Comparison of ENCODE assay signal across 7 mouse cellular contexts in the genomic region with DNA sequence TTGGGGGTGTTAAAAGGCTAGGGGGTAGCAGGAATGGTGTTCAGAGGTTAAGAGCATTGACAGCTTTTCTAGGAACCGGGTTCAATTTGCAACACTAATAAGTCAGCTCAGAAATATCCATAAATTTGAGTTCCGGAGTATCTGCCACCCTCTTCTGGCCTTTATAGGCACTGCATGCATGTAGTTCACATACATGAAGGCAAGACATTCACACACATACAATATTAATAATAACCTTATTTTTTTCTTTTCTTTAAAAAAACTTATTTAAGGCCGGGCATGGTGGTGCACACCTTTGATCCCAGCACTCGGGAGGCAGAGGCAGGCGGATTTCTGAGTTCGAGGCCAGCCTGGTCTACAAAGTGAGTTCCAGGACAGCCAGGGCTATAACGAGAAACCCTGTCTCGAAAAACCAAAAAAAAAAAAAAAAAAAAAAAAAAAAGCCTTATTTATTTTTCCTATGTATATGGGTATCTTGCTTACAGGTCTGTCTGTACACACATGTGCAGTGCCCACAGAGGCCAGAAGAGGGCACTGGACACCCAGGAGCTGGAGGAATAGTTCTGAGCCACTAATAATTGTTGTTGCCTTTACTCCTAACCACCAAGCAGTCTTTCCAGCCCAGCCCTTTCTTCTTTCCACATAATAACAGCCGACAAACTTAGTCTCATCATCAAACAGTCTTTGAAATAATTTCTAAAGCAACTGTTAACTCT. TPM values are rescaled to one million over a fixed set of nuclear protein-coding genes. Genes with fewer than 3 reads are reported as not detected.
DNase-seq lines count a peak whose midpoint lies in the region; ATAC-seq lines count a peak whose summit lies in the region.

No protein-coding gene starts in this region.

- H3K4me3 ChIP-seq in midbrain, embryonic 14.5 days (replicated peaks; ENCODE audit: low read depth, low read length) = no peak overlapping the region
- no peak overlapping the region for H3K4me3 ChIP-seq in midbrain, embryonic 15.5 days
- no peak overlapping the region for H3K4me3 ChIP-seq in liver, embryonic 16.5 days (ENCODE audit: low read depth, low read length)

- no peak for ATAC-seq in midbrain, embryonic 14.5 days (ENCODE audit: low FRiP score, low TSS enrichment)
- no peak for ATAC-seq in midbrain, embryonic 15.5 days (replicated peaks)
- peak; percentile 55; the same call in 1 of the 2 replicates for ATAC-seq in liver, embryonic 16.5 days (ENCODE audit: low read depth)

- no peak overlapping the region for H3K4me2 ChIP-seq in midbrain, embryonic 14.5 days (ENCODE audit: low read length)
- no peak overlapping the region for H3K4me2 ChIP-seq in midbrain, embryonic 15.5 days
- H3K4me2 ChIP-seq in liver, embryonic 16.5 days (ENCODE audit: low read depth, low read length) = no peak overlapping the region

- H3K9me3 ChIP-seq in midbrain, embryonic 14.5 days (ENCODE audit: control insufficient read depth, low read length) = no peaks in the 10 kb centered on the region
- no peaks in the 10 kb centered on the region for H3K9me3 ChIP-seq in midbrain, embryonic 15.5 days
- H3K9me3 ChIP-seq in liver, embryonic 16.5 days (replicated peaks; ENCODE audit: control insufficient read depth, low read length) = no peaks in the 10 kb centered on the region

- no peaks in the 10 kb centered on the region for H3K4me1 ChIP-seq in midbrain, embryonic 14.5 days (ENCODE audit: control insufficient read depth, insufficient read depth, low read length)
- no peaks in the 10 kb centered on the region for H3K4me1 ChIP-seq in midbrain, embryonic 15.5 days
- H3K4me1 ChIP-seq in liver, embryonic 16.5 days (ENCODE audit: control insufficient read depth, low read depth, low read length) = no peaks in the 10 kb centered on the region; the same call in 1 of the 2 replicates

- WGBS in midbrain, embryonic 14.5 days = 92% methylated on average over 9 of the region's 9 CpGs
- WGBS in midbrain, embryonic 15.5 days = 96% methylated on average over 9 of the region's 9 CpGs
- 86% methylated on average over 9 of the region's 9 CpGs for WGBS in liver, embryonic 16.5 days (ENCODE audit: insufficient replicate concordance)

- H3K36me3 ChIP-seq in midbrain, embryonic 14.5 days (ENCODE audit: control insufficient read depth, insufficient read depth, low read length) = peaks cover 89% of the 10 kb centered on the region
- H3K36me3 ChIP-seq in midbrain, embryonic 15.5 days (replicated peaks) = peaks cover 61% of the 10 kb centered on the region
- peaks cover 54% of the 10 kb centered on the region for H3K36me3 ChIP-seq in liver, embryonic 16.5 days (ENCODE audit: control insufficient read depth, insufficient read depth)

- H3K27ac ChIP-seq in midbrain, embryonic 14.5 days (replicated peaks; ENCODE audit: low read depth, low read length) = no peak overlapping the region
- no peak overlapping the region for H3K27ac ChIP-seq in midbrain, embryonic 15.5 days
- no peak overlapping the region for H3K27ac ChIP-seq in liver, embryonic 16.5 days (ENCODE audit: low read length)

- DNase-seq in midbrain, embryonic 14.5 days = peak; percentile 80
- peak; percentile 77 for DNase-seq in T-cell, adult 2 months (ENCODE audit: low spot score)
- peak; percentile 38 to 69 for DNase-seq in cerebellum, postnatal 4 days (ENCODE audit: low spot score in 2 of 2)
- peak; percentile 74 for DNase-seq in heart, postnatal 4 days
- DNase-seq in right cerebral cortex, postnatal 25 days = peak; percentile 29

- H3K9ac ChIP-seq in midbrain, embryonic 14.5 days (replicated peaks; ENCODE audit: low read length) = no peak overlapping the region
- no peak overlapping the region for H3K9ac ChIP-seq in midbrain, embryonic 15.5 days
- H3K9ac ChIP-seq in liver, embryonic 16.5 days (ENCODE audit: low read depth, low read length) = no peak overlapping the region

- H3K27me3 ChIP-seq in midbrain, embryonic 14.5 days (ENCODE audit: control insufficient read depth, insufficient read depth, low read length) = no peaks in the 10 kb centered on the region
- H3K27me3 ChIP-seq in midbrain, embryonic 15.5 days (replicated peaks) = no peaks in the 10 kb centered on the region
- no peaks in the 10 kb centered on the region for H3K27me3 ChIP-seq in liver, embryonic 16.5 days (ENCODE audit: control insufficient read depth, insufficient read depth, low read depth, low read length)

RNA-seq across cellular contexts. Expression of a gene that starts 9.6 kb away (rescaled TPM):
- 445 and 535 TPM in 2 replicates for polyA plus RNA-seq in midbrain, embryonic 14.5 days (2014; fragmentation: Nextera tagmentation; extraction: Ambion mirVana)
- 531 and 544 TPM in 2 replicates for polyA plus RNA-seq in midbrain, embryonic 15.5 days (2015; fragmentation: Nextera tagmentation; extraction: Ambion mirVana)
- 100 to 1,000 TPM; 275 to 276 TPM for total RNA-seq in heart, postnatal 4 days (2021)
- 199 and 210 TPM in 2 replicates for polyA plus RNA-seq in liver, embryonic 16.5 days (2015; fragmentation: Nextera tagmentation; extraction: Ambion mirVana)

RNA-seq across cellular contexts. Expression of a gene that starts 32.3 kb away (rescaled TPM):
- 46.0 and 51.7 TPM in 2 replicates for polyA plus RNA-seq in midbrain, embryonic 14.5 days (2014; fragmentation: Nextera tagmentation; extraction: Ambion mirVana)
- polyA plus RNA-seq in midbrain, embryonic 15.5 days (2015; fragmentation: Nextera tagmentation; extraction: Ambion mirVana) = 66.1 and 69.4 TPM in 2 replicates
- total RNA-seq in heart, postnatal 4 days (2021) = 10 to 100 TPM; 17.7 to 19.2 TPM
- 7.6 and 8.4 TPM in 2 replicates for polyA plus RNA-seq in liver, embryonic 16.5 days (2015; fragmentation: Nextera tagmentation; extraction: Ambion mirVana)

RNA-seq across cellular contexts. Expression of a gene that starts 38.3 kb away (rescaled TPM):
- polyA plus RNA-seq in midbrain, embryonic 14.5 days (2014; fragmentation: Nextera tagmentation; extraction: Ambion mirVana) = 41.2 and 62.7 TPM in 2 replicates
- 49.9 TPM in 2 replicates for polyA plus RNA-seq in midbrain, embryonic 15.5 days (2015; fragmentation: Nextera tagmentation; extraction: Ambion mirVana)
- total RNA-seq in heart, postnatal 4 days (2021) = 10 to 100 TPM; 32.6 to 34.0 TPM
- 10.5 and 10.6 TPM in 2 replicates for polyA plus RNA-seq in liver, embryonic 16.5 days (2015; fragmentation: Nextera tagmentation; extraction: Ambion mirVana)

Comparison
In these comparisons a context has a peak if more than half of its experiments do, and no peak if none do; other contexts are left out.
1. DNase-seq: peak in every context shown above with its lines; median percentile 80 in midbrain, embryonic 14.5 days; 77 in T-cell, adult 2 months; 74 in heart, postnatal 4 days; 54 in cerebellum, postnatal 4 days; 29 in right cerebral cortex, postnatal 25 days.